In the genomic region with DNA sequence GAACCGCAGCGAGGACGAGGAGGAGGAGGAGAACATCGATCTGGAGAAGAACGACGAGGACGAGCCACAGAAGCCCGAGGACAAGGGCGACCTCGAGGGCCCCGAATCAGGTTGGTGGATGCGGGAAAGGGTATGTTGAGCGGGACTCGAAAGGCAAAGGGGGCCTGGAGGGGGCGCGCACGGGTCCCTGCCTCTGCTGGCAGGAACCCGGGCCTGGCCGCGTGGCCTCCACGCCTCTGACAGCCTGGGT, we compare ENCODE assay signal across 8 mouse cellular contexts. TPM values are rescaled to one million over a fixed set of nuclear protein-coding genes. Genes with fewer than 3 reads are reported as not detected.
DNase-seq lines count a peak whose midpoint lies in the region; ATAC-seq lines count a peak whose summit lies in the region.

No protein-coding gene starts in this region.

- H3K36me3 ChIP-seq in embryonic facial prominence, embryonic 11.5 days (replicated peaks; ENCODE audit: control insufficient read depth, insufficient read depth, low read depth, low read length), result no peaks in the 10 kb centered on the region
- 0 out of 2 replicates have a peak, but pooled peaks cover 4% of the 10 kb centered on the region for H3K36me3 ChIP-seq in hindbrain, embryonic 14.5 days (replicated peaks; ENCODE audit: control insufficient read depth, insufficient read depth)
- no peaks in the 10 kb centered on the region for H3K36me3 ChIP-seq in lung, embryonic 16.5 days (ENCODE audit: control insufficient read depth, insufficient read depth, low read length)
- no peaks in the 10 kb centered on the region for H3K36me3 ChIP-seq in stomach, embryonic 16.5 days (ENCODE audit: control insufficient read depth, insufficient read depth, low read length)

- H3K9me3 ChIP-seq in embryonic facial prominence, embryonic 11.5 days (replicated peaks; ENCODE audit: control insufficient read depth, low read length), result no peaks in the 10 kb centered on the region
- H3K9me3 ChIP-seq in hindbrain, embryonic 14.5 days (ENCODE audit: control insufficient read depth, low read length), result no peaks in the 10 kb centered on the region
- no peaks in the 10 kb centered on the region for H3K9me3 ChIP-seq in lung, embryonic 16.5 days (ENCODE audit: control insufficient read depth, low read length)
- H3K9me3 ChIP-seq in stomach, embryonic 16.5 days (replicated peaks; ENCODE audit: control insufficient read depth, low read length), result no peaks in the 10 kb centered on the region

- H3K27me3 ChIP-seq in embryonic facial prominence, embryonic 11.5 days (ENCODE audit: control insufficient read depth, insufficient read depth, low read length), result peaks cover 23% of the 10 kb centered on the region
- peaks cover 47% of the 10 kb centered on the region for H3K27me3 ChIP-seq in hindbrain, embryonic 14.5 days (ENCODE audit: control insufficient read depth, insufficient read depth, low read length)
- H3K27me3 ChIP-seq in lung, embryonic 16.5 days (ENCODE audit: control insufficient read depth, insufficient read depth, low read depth, low read length), result peaks cover 49% of the 10 kb centered on the region
- H3K27me3 ChIP-seq in stomach, embryonic 16.5 days (ENCODE audit: control insufficient read depth, insufficient read depth, low read length), result peaks cover 71% of the 10 kb centered on the region

- H3K4me2 ChIP-seq in embryonic facial prominence, embryonic 11.5 days (ENCODE audit: low read depth, low read length), result peak overlapping the region; percentile 75
- peak overlapping the region; percentile 66 for H3K4me2 ChIP-seq in hindbrain, embryonic 14.5 days (replicated peaks)
- H3K4me2 ChIP-seq in lung, embryonic 16.5 days (ENCODE audit: low read depth, low read length), result peak overlapping the region; percentile 52
- peak overlapping the region; percentile 68 for H3K4me2 ChIP-seq in stomach, embryonic 16.5 days (ENCODE audit: low read depth, low read length)

- peaks cover 3% of the 10 kb centered on the region for H3K4me1 ChIP-seq in embryonic facial prominence, embryonic 11.5 days (ENCODE audit: control insufficient read depth, insufficient read depth, low read length)
- H3K4me1 ChIP-seq in hindbrain, embryonic 14.5 days (replicated peaks; ENCODE audit: control insufficient read depth, insufficient read depth, low read length), result peaks cover 9% of the 10 kb centered on the region; the same call in 1 of the 2 replicates
- H3K4me1 ChIP-seq in lung, embryonic 16.5 days (replicated peaks; ENCODE audit: control insufficient read depth, insufficient read depth, low read length), result peaks cover 13% of the 10 kb centered on the region
- H3K4me1 ChIP-seq in stomach, embryonic 16.5 days (ENCODE audit: control insufficient read depth, insufficient read depth, low read length), result 0 out of 2 replicates have a peak, but pooled peaks cover 10% of the 10 kb centered on the region

- no peak for ATAC-seq in embryonic facial prominence, embryonic 11.5 days (replicated peaks; ENCODE audit: insufficient number of reproducible peaks, low FRiP score, low TSS enrichment, low read depth)
- no peak for ATAC-seq in hindbrain, embryonic 14.5 days (ENCODE audit: low FRiP score)
- no peak for ATAC-seq in lung, embryonic 16.5 days (ENCODE audit: low read depth)
- ATAC-seq in stomach, embryonic 16.5 days (ENCODE audit: insufficient read depth, low FRiP score), result no peak
- no peak for ATAC-seq in megakaryocyte-erythroid progenitor cell, adult 5-6 weeks (replicated peaks; ENCODE audit: low FRiP score, low TSS enrichment, poor library complexity, severe bottlenecking)

- peak overlapping the region; percentile 68 for H3K4me3 ChIP-seq in embryonic facial prominence, embryonic 11.5 days (ENCODE audit: low read depth, low read length)
- peak overlapping the region; percentile 62 for H3K4me3 ChIP-seq in hindbrain, embryonic 14.5 days (replicated peaks; ENCODE audit: low read length)
- peak overlapping the region; percentile 75 for H3K4me3 ChIP-seq in lung, embryonic 16.5 days (ENCODE audit: low read length)
- peak overlapping the region; percentile 62 for H3K4me3 ChIP-seq in stomach, embryonic 16.5 days (replicated peaks; ENCODE audit: low read length)

- peak; percentile 72 for DNase-seq in left cerebral cortex, postnatal 4 days
- no peak for DNase-seq in left cerebral cortex, adult 9 months (ENCODE audit: low spot score in 2 of 2)
- DNase-seq in embryonic facial prominence, embryonic 11.5 days (ENCODE audit: low spot score), result peak; percentile 55
- DNase-seq in hindbrain, embryonic 14.5 days (ENCODE audit: low spot score), result no peak
- no peak for DNase-seq in left cerebral cortex, adult 8-10 months (ENCODE audit: low spot score in 2 of 2)

- H3K27ac ChIP-seq in embryonic facial prominence, embryonic 11.5 days (replicated peaks; ENCODE audit: low read depth, low read length), result peak overlapping the region; percentile 32; the same call in 1 of the 2 replicates
- peak overlapping the region; percentile 93 for H3K27ac ChIP-seq in hindbrain, embryonic 14.5 days
- 0 out of 2 replicates have a peak overlapping the region, but pooled peaks have one; percentile 8 for H3K27ac ChIP-seq in lung, embryonic 16.5 days (ENCODE audit: low read length)
- no peak overlapping the region for H3K27ac ChIP-seq in stomach, embryonic 16.5 days (ENCODE audit: low read length)

- H3K9ac ChIP-seq in embryonic facial prominence, embryonic 11.5 days (replicated peaks; ENCODE audit: low read length), result peak overlapping the region; percentile 83
- H3K9ac ChIP-seq in hindbrain, embryonic 14.5 days, result peak overlapping the region; percentile 91
- peak overlapping the region; percentile 81 for H3K9ac ChIP-seq in lung, embryonic 16.5 days (ENCODE audit: low read length)
- peak overlapping the region; percentile 72 for H3K9ac ChIP-seq in stomach, embryonic 16.5 days (ENCODE audit: low read length)

- intact Hi-C loops in left cerebral cortex, postnatal 4 days (cut with DNase I), result loop anchor here (5.0 to 10.0 kb wide), 6 partner anchors 313 to 1165 kb away; partner anchors contain the start of genes Aktip, Irx3 and Irx6

- WGBS in embryonic facial prominence, embryonic 11.5 days, result under 1% methylated on average over 17 of the region's 21 CpGs
- 0% methylated on average over 21 of the region's 21 CpGs for WGBS in hindbrain, embryonic 14.5 days
- WGBS in lung, embryonic 16.5 days, result under 1% methylated on average over 21 of the region's 21 CpGs
- under 1% methylated on average over 21 of the region's 21 CpGs for WGBS in stomach, embryonic 16.5 days

RNA-seq across cellular contexts. Expression of gene Irx5, which starts 2.3 kb away (rescaled TPM):
- total RNA-seq in left cerebral cortex, postnatal 4 days (2021), result not detected
- polyA plus RNA-seq in embryonic facial prominence, embryonic 11.5 days (2014; fragmentation: Nextera tagmentation; extraction: Ambion mirVana), result 19.4 and 20.9 TPM in 2 replicates
- 11.0 and 14.5 TPM in 2 replicates for polyA plus RNA-seq in hindbrain, embryonic 14.5 days (2014; fragmentation: Nextera tagmentation; extraction: Ambion mirVana)
- polyA plus RNA-seq in lung, embryonic 16.5 days (2015; fragmentation: Nextera tagmentation; extraction: Ambion mirVana), result 10.4 and 11.9 TPM in 2 replicates
- polyA plus RNA-seq in stomach, embryonic 16.5 days (2015; fragmentation: Nextera tagmentation; extraction: Ambion mirVana), result 1.4 and 1.5 TPM in 2 replicates
- not detected in 2 replicates for total RNA-seq in megakaryocyte-erythroid progenitor cell, adult 5-6 weeks (2014; fragmentation: Nextera tagmentation)
- not detected in 2 replicates for total RNA-seq in megakaryocyte-erythroid progenitor cell, adult 5-6 weeks (2017)
- under 1 TPM in 3 of 4 experiments, not detected in 1; 0.30 to 0.35 (median 0.30) TPM for total RNA-seq in left cerebral cortex, adult 8-10 months (2022)

Comparison
In these comparisons a context has a peak if more than half of its experiments do, and no peak if none do; other contexts are left out.
1. DNase-seq: peak in left cerebral cortex, postnatal 4 days (single experiment) and embryonic facial prominence, embryonic 11.5 days (single experiment); none in left cerebral cortex, adult 9 months (0 of 2), hindbrain, embryonic 14.5 days (single experiment) and left cerebral cortex, adult 8-10 months (0 of 2).
2. Peak in every context shown above with its lines, with median percentiles within 50 percentile points of each other: H3K4me2 ChIP-seq, H3K4me3 ChIP-seq and H3K9ac ChIP-seq.